Mouse (Mus musculus): ENCODE data around the gene Gm21627. TPM values are rescaled to one million over a fixed set of nuclear protein-coding genes. Genes with fewer than 3 reads are reported as not detected.
"Not testable (repeated sequence)": the region's sequence is repeated elsewhere in the genome, so short reads cannot be mapped to it uniquely, and the experiment has no call there.

Gm21627 gene
- polyA plus RNA-seq (2015; fragmentation: Nextera tagmentation; extraction: Ambion mirVana): not detected in 2 replicates

GRCm38 (mm10) chrY:63228127-63228526, at the start of gene Gm21627:
Gene Gm21627 (plus strand): TSS chrY:63228427.
- not testable (repeated sequence) for H3K4me2 ChIP-seq (ENCODE audit: low read depth, low read length); H3K4me3 ChIP-seq (ENCODE audit: low read length); H3K9ac ChIP-seq (ENCODE audit: low read depth, low read length); H3K36me3 ChIP-seq (ENCODE audit: control insufficient read depth, insufficient read depth, low read length); H3K9me3 ChIP-seq (ENCODE audit: control insufficient read depth, low read length); H3K27ac ChIP-seq (ENCODE audit: low read length); H3K27me3 ChIP-seq (replicated peaks; ENCODE audit: control insufficient read depth, insufficient read depth, low read length); ATAC-seq; H3K4me1 ChIP-seq (ENCODE audit: control insufficient read depth, insufficient read depth, low read length)
- no CpG with 5 or more reads among the region's 6 CpGs for WGBS

Data from intestine, embryonic 16.5 days (tissue).